Mouse (Mus musculus) bone marrow, adult 2 months (tissue): ENCODE data around the gene E130114P18Rik.

Experiments
- CTCF ChIP-seq: fragments of 200-500 bp; IDR thresholded peaks from 2 replicates; pipeline ENCODE4 v1.5.1; 2011; ENCODE audit warnings: low read length, control low read depth; ENCODE audit not compliant: control insufficient read depth, insufficient read depth
- POLR2A ChIP-seq: fragments of 200-500 bp; IDR thresholded peaks from 2 replicates; pipeline ENCODE4 v1.6.1; 2011; ENCODE audit warnings: low read depth, mild to moderate bottlenecking, control low read depth, low read length, borderline replicate concordance; ENCODE audit not compliant: control insufficient read depth

- TF ChIP-seq POLR2A, result no peak
- no peak for TF ChIP-seq CTCF
Observed at GRCm38 (mm10) chr4:97710048-97710765, 67.7 kb downstream of the E130114P18Rik start.
